Mouse (Mus musculus) forebrain, embryonic 11.5 days (tissue): Measurements from ENCODE around the gene Ccdc82. TPM values are rescaled to one million over a fixed set of nuclear protein-coding genes. Genes with fewer than 3 reads are reported as not detected.

ENCODE experiments used
- ATAC-seq: fragments of 200-750 bp; cut with Nextera tagmentation; replicated peaks from 2 replicates; pipeline ENCODE4 v1.8.0; 2017; ENCODE audit warnings: moderate TSS enrichment; ENCODE audit not compliant: low FRiP score
- DNase-seq: peaks from one replicate; pipeline ENCODE4 v3.0.0-alpha.2; 2017; ENCODE audit warnings: low spot score
- H3K27ac ChIP-seq: fragments of 300-500 bp; sonication (generic); 2 replicates; pipeline ENCODE4 v1.5.1; 2014; ENCODE audit warnings: low read depth, low read length
- H3K27me3 ChIP-seq: fragments of 300-500 bp; sonication (generic); 2 replicates; pipeline ENCODE4 v1.6.1; 2014; ENCODE audit warnings: mild to moderate bottlenecking, low read length, mixed read lengths; ENCODE audit not compliant: control insufficient read depth, insufficient read depth
- H3K36me3 ChIP-seq: fragments of 300-500 bp; sonication (generic); 2 replicates; pipeline ENCODE4 v1.6.1; 2014; ENCODE audit warnings: mild to moderate bottlenecking, low read length, moderate library complexity, mixed read lengths; ENCODE audit not compliant: control insufficient read depth, insufficient read depth
- H3K4me1 ChIP-seq: fragments of 300-500 bp; sonication (generic); replicated peaks from 2 replicates; pipeline ENCODE4 v1.6.1; 2014; ENCODE audit warnings: low read length, mixed read lengths; ENCODE audit not compliant: control insufficient read depth, insufficient read depth
- H3K4me2 ChIP-seq: fragments of 300-500 bp; sonication (generic); 2 replicates; pipeline ENCODE4 v1.6.1; 2014; ENCODE audit warnings: low read depth, mild to moderate bottlenecking, low read length, moderate library complexity, mixed read lengths; ENCODE audit not compliant: severe bottlenecking
- H3K4me3 ChIP-seq: fragments of 300-500 bp; sonication (generic); 2 replicates; pipeline ENCODE4 v1.5.1; 2014; ENCODE audit warnings: low read depth, low read length
- H3K9ac ChIP-seq: fragments of 300-500 bp; sonication (generic); 2 replicates; pipeline ENCODE4 v1.6.1; 2014; ENCODE audit warnings: low read length
- H3K9me3 ChIP-seq: fragments of 300-500 bp; sonication (generic); 2 replicates; pipeline ENCODE4 v1.6.1; 2016; ENCODE audit warnings: low read length, mixed read lengths; ENCODE audit not compliant: control insufficient read depth
- WGBS: fragments of 180-500 bp; shearing (Covaris S2); extraction: QIAGEN DNeasy Blood & Tissue Kit; methylation state at CpG from one replicate; pipeline ENCODE4 v1.1.7; 2014; 5-methylcytosine and 5-hydroxymethylcytosine counted together
- polyA plus RNA-seq: library from polyadenylated mRNA; unstranded; fragments of >200 nt; fragmentation: Nextera tagmentation; extraction: Ambion mirVana; gene quantifications from 2 replicates; pipeline ENCODE4 v1.2.1, GENCODE M21; 2014

Ccdc82 gene
- polyA plus RNA-seq, 1 experiment from 2014 or later = 10.9 TPM

- 97% methylated on average over 2 of the region's 2 CpGs for WGBS
- Histone ChIP-seq H3K4me1 (no peaks in the 10 kb centered on the region), H3K27me3 (no peaks in the 10 kb centered on the region), H3K27ac (no peak overlapping the region), H3K4me3 (no peak overlapping the region), H3K9me3 (no peaks in the 10 kb centered on the region), H3K9ac (no peak overlapping the region), H3K36me3 (no peaks in the 10 kb centered on the region), H3K4me2 (no peak overlapping the region)
- DNase-seq (no peak), ATAC-seq (no peak)
Measured at GRCm38 (mm10) chr9:13313923-13314322, 67.2 kb downstream of the Ccdc82 start.

- Histone ChIP-seq H3K4me3 (no peak overlapping the region), H3K27ac (no peak overlapping the region), H3K4me2 (no peak overlapping the region), H3K36me3 (no peaks in the 10 kb centered on the region), H3K9ac (no peak overlapping the region), H3K27me3 (no peaks in the 10 kb centered on the region), H3K9me3 (no peaks in the 10 kb centered on the region), H3K4me1 (no peaks in the 10 kb centered on the region)
- WGBS = 82% methylated on average over 5 of the region's 5 CpGs
- ATAC-seq (no peak), DNase-seq (no peak)
Measured at GRCm38 (mm10) chr9:13314577-13315004, 67.8 kb downstream of the Ccdc82 start.

DNA sequence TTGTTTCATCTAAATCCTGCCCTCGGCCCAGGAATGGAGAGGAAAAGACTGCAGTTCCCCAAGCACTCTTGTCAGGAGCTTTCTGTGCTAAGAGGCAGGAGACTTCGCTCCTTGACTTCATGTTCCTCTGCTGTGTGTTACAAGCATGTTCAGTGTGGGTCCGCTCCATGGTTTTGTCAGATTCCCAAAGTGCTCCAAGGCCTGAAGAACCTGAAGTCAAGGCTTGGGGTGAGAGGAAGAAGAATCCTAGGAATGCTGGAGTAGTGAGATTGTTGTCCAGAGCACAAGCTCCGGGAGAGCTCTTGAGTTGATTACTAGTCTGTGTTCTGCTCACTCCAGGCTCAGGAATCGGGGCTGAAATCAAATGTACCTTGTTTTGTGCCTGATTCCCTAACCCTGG lies 68.6 kb downstream of the Ccdc82 start:
- Histone ChIP-seq H3K4me2 (no peak overlapping the region), H3K4me3 (no peak overlapping the region), H3K4me1 (no peaks in the 10 kb centered on the region), H3K36me3 (no peaks in the 10 kb centered on the region), H3K27me3 (no peaks in the 10 kb centered on the region), H3K9ac (no peak overlapping the region), H3K27ac (no peak overlapping the region), H3K9me3 (no peaks in the 10 kb centered on the region)
- 79% methylated on average over 5 of the region's 5 CpGs for WGBS
- ATAC-seq (no peak), DNase-seq (no peak)

DNA sequence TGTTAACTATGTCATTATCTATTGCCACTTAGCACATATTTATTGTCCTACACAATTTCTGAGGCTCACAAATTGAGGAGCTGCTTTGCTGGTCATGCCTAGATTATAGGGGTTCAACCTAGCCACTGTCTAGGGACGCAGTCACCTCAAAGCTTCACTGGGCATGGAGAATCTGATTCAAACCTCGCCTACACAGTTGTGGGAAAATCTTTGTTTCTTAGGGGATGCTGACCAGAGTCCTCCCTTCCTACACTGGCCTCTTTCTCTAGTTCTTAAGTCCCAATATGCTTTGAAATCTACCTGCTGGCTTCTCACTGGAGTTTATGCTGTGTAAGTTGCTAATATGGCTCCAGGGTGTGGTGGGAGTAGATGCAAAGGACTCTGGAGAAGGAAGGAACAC lies 72.8 kb downstream of the Ccdc82 start:
- no peak overlapping the region for H3K4me2 ChIP-seq
- H3K4me3 ChIP-seq = no peak overlapping the region
- H3K36me3 ChIP-seq = no peaks in the 10 kb centered on the region
- H3K4me1 ChIP-seq = peaks cover 7% of the 10 kb centered on the region; the same call in 1 of the 2 replicates
- 88% methylated on average over 2 of the region's 2 CpGs for WGBS
- DNase-seq = no peak
- no peak overlapping the region for H3K27ac ChIP-seq
- ATAC-seq = no peak
- H3K9ac ChIP-seq = no peak overlapping the region
- H3K27me3 ChIP-seq = no peaks in the 10 kb centered on the region
- no peaks in the 10 kb centered on the region for H3K9me3 ChIP-seq

DNA sequence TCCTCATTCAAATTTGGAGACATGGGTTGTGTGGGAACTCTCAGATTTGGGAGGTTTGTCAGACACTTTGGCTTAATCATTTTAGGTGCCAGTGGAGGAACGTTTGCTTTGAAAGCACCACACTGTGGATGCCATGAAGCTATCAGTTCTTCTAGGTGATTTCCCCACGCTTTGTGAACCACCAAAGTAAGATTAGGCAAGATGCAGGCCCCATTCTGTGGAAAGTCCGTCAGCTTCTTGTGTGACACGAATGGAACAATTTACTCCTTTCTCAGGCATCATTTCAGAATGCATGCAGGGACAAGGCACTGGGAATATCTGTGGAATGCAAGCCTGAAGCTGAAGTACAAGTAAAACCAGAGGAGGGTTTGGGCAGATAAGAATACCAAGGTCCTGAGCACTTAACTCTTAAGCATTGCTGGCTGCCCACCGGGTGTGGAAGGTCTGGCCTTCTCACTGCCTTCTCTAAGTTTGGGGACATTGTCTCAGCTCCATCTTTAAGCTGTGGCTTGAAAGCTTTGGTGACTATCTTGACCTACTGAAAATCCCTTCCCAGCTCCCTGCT lies 74.1 kb downstream of the Ccdc82 start:
- H3K9ac ChIP-seq = no peak overlapping the region
- 87% methylated on average over 5 of the region's 5 CpGs for WGBS
- H3K4me1 ChIP-seq = peaks cover 7% of the 10 kb centered on the region; the same call in 1 of the 2 replicates
- no peak overlapping the region for H3K4me2 ChIP-seq
- H3K27ac ChIP-seq = no peak overlapping the region
- DNase-seq (no peak), ATAC-seq (no peak)
- no peaks in the 10 kb centered on the region for H3K36me3 ChIP-seq
- H3K9me3 ChIP-seq = no peaks in the 10 kb centered on the region
- no peak overlapping the region for H3K4me3 ChIP-seq
- H3K27me3 ChIP-seq = no peaks in the 10 kb centered on the region

DNA sequence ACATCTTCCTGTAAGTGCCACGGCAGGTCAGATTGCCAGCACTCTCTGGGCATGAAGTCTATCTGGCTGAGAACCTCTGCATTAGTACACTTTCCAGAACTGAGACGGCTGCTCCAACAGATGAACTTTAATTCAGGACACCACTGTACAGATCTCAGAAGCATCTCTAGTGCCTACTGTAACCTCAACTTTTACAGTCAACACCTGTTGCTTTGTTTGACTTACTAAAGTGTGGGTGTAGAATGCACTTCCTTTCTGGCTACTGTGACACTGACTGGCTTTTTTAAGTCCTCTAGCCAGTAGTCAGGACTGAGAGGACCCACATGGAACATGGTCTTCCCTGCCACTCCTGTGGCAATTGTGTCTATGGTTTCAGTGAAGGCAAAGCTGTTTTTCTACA lies 76.3 kb downstream of the Ccdc82 start:
- Histone ChIP-seq H3K9ac (no peak overlapping the region), H3K36me3 (no peaks in the 10 kb centered on the region), H3K4me1 (peaks cover 7% of the 10 kb centered on the region; the same call in 1 of the 2 replicates)

DNA sequence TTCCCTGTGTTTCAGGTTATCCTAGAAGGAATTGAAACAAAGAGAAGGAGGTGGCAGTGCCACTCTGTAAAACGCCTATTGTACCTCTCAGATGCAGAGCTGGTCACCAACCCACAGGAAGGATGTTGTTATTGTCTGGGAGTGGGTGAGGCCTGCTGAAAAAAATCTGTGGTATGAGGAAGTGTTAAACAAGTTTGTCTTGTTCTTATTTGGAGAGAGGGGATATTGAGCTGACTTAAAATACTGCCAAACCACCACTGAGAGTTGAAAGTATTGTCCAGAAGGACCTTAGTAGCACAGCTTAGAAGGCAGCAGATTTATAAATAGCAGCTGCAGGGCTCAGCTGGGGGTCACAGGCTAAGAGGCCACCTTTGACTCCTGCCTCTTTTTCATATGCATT lies 76.9 kb downstream of the Ccdc82 start:
- no peaks in the 10 kb centered on the region for H3K36me3 ChIP-seq
- DNase-seq = no peak
- no peak overlapping the region; the same call in 1 of the 2 replicates for H3K9ac ChIP-seq
- no peak overlapping the region for H3K4me2 ChIP-seq
- no peaks in the 10 kb centered on the region for H3K9me3 ChIP-seq
- 30% methylated on average over 1 of the region's 1 CpGs for WGBS
- peaks cover 7% of the 10 kb centered on the region; the same call in 1 of the 2 replicates for H3K4me1 ChIP-seq
- no peaks in the 10 kb centered on the region for H3K27me3 ChIP-seq
- no peak for ATAC-seq
- peak overlapping the region; percentile 37 for H3K27ac ChIP-seq
- H3K4me3 ChIP-seq = no peak overlapping the region

More for the DNA sequence above, 76.3 kb downstream of the Ccdc82 start:
- Histone ChIP-seq H3K27ac (peak overlapping the region; percentile 37), H3K9me3 (no peaks in the 10 kb centered on the region), H3K27me3 (no peaks in the 10 kb centered on the region), H3K4me3 (no peak overlapping the region), H3K4me2 (no peak overlapping the region)
- WGBS = 80% methylated on average over 2 of the region's 2 CpGs
- no peak for ATAC-seq
- no peak for DNase-seq

Other genes starting within 250 kb of the Ccdc82 start
- 8.6 and 9.0 TPM in 2 replicates for gene Jrkl, start 1.1 kb upstream of the Ccdc82 start, polyA plus RNA-seq
- 9.8 and 9.9 TPM in 2 replicates for gene Maml2, start 51.0 kb downstream of the Ccdc82 start, polyA plus RNA-seq
- not detected in 2 replicates for gene Gm17571, start 199.8 kb downstream of the Ccdc82 start, polyA plus RNA-seq